Mouse (Mus musculus) heart, embryonic 10.5 days (tissue): ENCODE measurements around the gene Agpat3. TPM values are rescaled to one million over a fixed set of nuclear protein-coding genes. Genes with fewer than 3 reads are reported as not detected.

Source experiments
- DNase-seq: peaks from one replicate; pipeline ENCODE4 v3.0.0-alpha.2; 2017; ENCODE audit warnings: low spot score
- H3K27ac ChIP-seq: fragments of 300-500 bp; sonication (generic); 2 replicates; pipeline ENCODE4 v1.5.1; 2016; ENCODE audit warnings: mild to moderate bottlenecking
- H3K27me3 ChIP-seq: fragments of 300-500 bp; sonication (generic); 2 replicates; pipeline ENCODE4 v1.6.1; 2016; ENCODE audit warnings: mild to moderate bottlenecking; ENCODE audit not compliant: poor library complexity, insufficient read depth, severe bottlenecking
- H3K36me3 ChIP-seq: fragments of 300-500 bp; sonication (generic); 2 replicates; pipeline ENCODE4 v1.6.1; 2016; ENCODE audit warnings: mild to moderate bottlenecking, moderate library complexity
- H3K4me1 ChIP-seq: fragments of 300-500 bp; sonication (generic); 2 replicates; pipeline ENCODE4 v1.6.1; 2016; ENCODE audit warnings: mild to moderate bottlenecking
- H3K4me3 ChIP-seq: fragments of 300-500 bp; sonication (generic); 2 replicates; pipeline ENCODE4 v1.5.1; 2016; ENCODE audit warnings: mild to moderate bottlenecking, moderate library complexity
- H3K9me3 ChIP-seq: fragments of 300-500 bp; sonication (generic); 2 replicates; pipeline ENCODE4 v1.6.1; 2016; ENCODE audit warnings: mild to moderate bottlenecking, moderate library complexity
- WGBS: fragments of 180-500 bp; shearing (Covaris S2); methylation state at CpG from one replicate; pipeline ENCODE4 v1.1.7; 2016; 5-methylcytosine and 5-hydroxymethylcytosine counted together
- microRNA-seq: library from miRNA; unstranded; fragments of <30 nt; microRNA quantifications from one replicate; pipeline ENCODE4, GENCODE M21; 2017
- polyA plus RNA-seq: library from polyadenylated mRNA; unstranded; fragments of >200 nt; fragmentation: Nextera tagmentation; extraction: Ambion mirVana; gene quantifications from 2 replicates; pipeline ENCODE4 v1.2.1, GENCODE M21; 2016

Gene Agpat3
- polyA plus RNA-seq, 1 experiment from 2014 or later = 44.2 TPM

- peaks cover 5% of the 10 kb centered on the region; the same call in 1 of the 2 replicates for H3K4me1 ChIP-seq
- 93% methylated on average over 4 of the region's 4 CpGs for WGBS
- DNase-seq = no peak
- no peaks in the 10 kb centered on the region for H3K27me3 ChIP-seq
- H3K27ac ChIP-seq = no peak overlapping the region
- H3K4me3 ChIP-seq = no peak overlapping the region
- H3K9me3 ChIP-seq = no peaks in the 10 kb centered on the region
- H3K36me3 ChIP-seq = peaks cover 26% of the 10 kb centered on the region
Measured at GRCm38 (mm10) chr10:78232301-78232980, 119.8 kb downstream of the Agpat3 start.

- DNase-seq = no peak
- 84% methylated on average over 5 of the region's 5 CpGs for WGBS
- Histone ChIP-seq H3K27me3 (no peaks in the 10 kb centered on the region), H3K27ac (no peak overlapping the region), H3K4me3 (no peak overlapping the region), H3K4me1 (no peaks in the 10 kb centered on the region; the same call in 1 of the 2 replicates), H3K9me3 (no peaks in the 10 kb centered on the region), H3K36me3 (peaks cover 29% of the 10 kb centered on the region)
Measured at GRCm38 (mm10) chr10:78228560-78228928, 123.7 kb downstream of the Agpat3 start.

- DNase-seq = no peak
- Histone ChIP-seq H3K9me3 (no peaks in the 10 kb centered on the region), H3K27me3 (no peaks in the 10 kb centered on the region), H3K36me3 (peaks cover 29% of the 10 kb centered on the region), H3K4me1 (peaks cover 2% of the 10 kb centered on the region; the same call in 1 of the 2 replicates), H3K27ac (no peak overlapping the region), H3K4me3 (no peak overlapping the region)
- WGBS = 90% methylated on average over 8 of the region's 8 CpGs
Measured at GRCm38 (mm10) chr10:78227875-78228559, 124.3 kb downstream of the Agpat3 start.

GRCm38 (mm10) chr10:78224136-78224535 is 128.2 kb downstream of the Agpat3 start:
- H3K27me3 ChIP-seq = no peaks in the 10 kb centered on the region
- no peaks in the 10 kb centered on the region for H3K9me3 ChIP-seq
- no peak overlapping the region for H3K4me3 ChIP-seq
- no peak overlapping the region for H3K27ac ChIP-seq
- peaks cover 38% of the 10 kb centered on the region for H3K36me3 ChIP-seq
- 80% methylated on average over 6 of the region's 6 CpGs for WGBS
- H3K4me1 ChIP-seq = peaks cover 5% of the 10 kb centered on the region; the same call in 1 of the 2 replicates
- DNase-seq = no peak

GRCm38 (mm10) chr10:78222908-78223307 is 129.4 kb downstream of the Agpat3 start:
- no peaks in the 10 kb centered on the region for H3K27me3 ChIP-seq
- WGBS = 82% methylated on average over 4 of the region's 4 CpGs
- no peaks in the 10 kb centered on the region for H3K9me3 ChIP-seq
- H3K27ac ChIP-seq = no peak overlapping the region
- DNase-seq = no peak
- H3K4me3 ChIP-seq = no peak overlapping the region
- H3K4me1 ChIP-seq = peaks cover 5% of the 10 kb centered on the region; the same call in 1 of the 2 replicates
- peaks cover 43% of the 10 kb centered on the region for H3K36me3 ChIP-seq

- no peak for DNase-seq
- no peak overlapping the region for H3K4me3 ChIP-seq
- H3K27ac ChIP-seq = no peak overlapping the region
- H3K36me3 ChIP-seq = peaks cover 57% of the 10 kb centered on the region
- no peaks in the 10 kb centered on the region for H3K27me3 ChIP-seq
- H3K4me1 ChIP-seq = peaks cover 5% of the 10 kb centered on the region; the same call in 1 of the 2 replicates
- no peaks in the 10 kb centered on the region for H3K9me3 ChIP-seq
- WGBS = 85% methylated on average over 7 of the region's 7 CpGs
Measured at GRCm38 (mm10) chr10:78221315-78221714, 131.0 kb downstream of the Agpat3 start.

- Histone ChIP-seq H3K36me3 (peaks cover 69% of the 10 kb centered on the region), H3K27me3 (no peaks in the 10 kb centered on the region), H3K4me1 (peaks cover 5% of the 10 kb centered on the region; the same call in 1 of the 2 replicates), H3K27ac (no peak overlapping the region), H3K4me3 (no peak overlapping the region), H3K9me3 (no peaks in the 10 kb centered on the region)
- DNase-seq = no peak
- WGBS = 92% methylated on average over 1 of the region's 1 CpGs
Measured at GRCm38 (mm10) chr10:78219528-78219927, 132.8 kb downstream of the Agpat3 start.

Small RNA genes within 50 kb of the gene (microRNA-seq; reads per million reads assigned to microRNA genes)
- not detected for gene Mir7659

Other genes with a start within 250 kb of the Agpat3 start
- gene D10Jhu81e, start 182.7 kb downstream of the Agpat3 start, polyA plus RNA-seq = 32.8 and 34.9 TPM in 2 replicates
- 18.0 and 23.1 TPM in 2 replicates for gene Pwp2, start 167.3 kb downstream of the Agpat3 start, polyA plus RNA-seq
- 11.1 and 13.5 TPM in 2 replicates for gene Trappc10, start 107.8 kb downstream of the Agpat3 start, polyA plus RNA-seq
- gene Rrp1, start 60.6 kb upstream of the Agpat3 start, polyA plus RNA-seq = 271 and 283 TPM in 2 replicates
- gene Cstb, start 73.2 kb upstream of the Agpat3 start, polyA plus RNA-seq = 117 and 136 TPM in 2 replicates
- gene Pdxk, start 112.5 kb upstream of the Agpat3 start, polyA plus RNA-seq = 6.5 and 7.0 TPM in 2 replicates
- not detected in 2 replicates for gene Olfr1358, start 164.9 kb upstream of the Agpat3 start, polyA plus RNA-seq
- gene Ilvbl, start 221.9 kb upstream of the Agpat3 start, polyA plus RNA-seq = 41.3 and 43.1 TPM in 2 replicates
- 12.2 and 13.3 TPM in 2 replicates for gene Syde1, start 239.5 kb upstream of the Agpat3 start, polyA plus RNA-seq